Mouse (Mus musculus) embryo, embryonic 11.5 days (tissue): ENCODE measurements around the gene Abca1.

Experiments
- DNase-seq: peaks from one replicate; pipeline ENCODE4 v3.0.0-alpha.2; 2012; ENCODE audit warnings: low read depth, low spot score

Abca1 gene

GRCm38 (mm10) chr4:53009183-53009582 lies 150.5 kb downstream of the Abca1 start:
- DNase-seq, result no peak

- no peak for DNase-seq
These were observed 159.5 kb downstream of the Abca1 start for GRCm38 (mm10) chr4:53000154-53000553.

- no peak for DNase-seq
These were observed 160.2 kb downstream of the Abca1 start for GRCm38 (mm10) chr4:52999449-52999848.

GRCm38 (mm10) chr4:52989248-52989647 lies 170.4 kb downstream of the Abca1 start, which contains the start of gene Nipsnap3a:
Gene Nipsnap3a (plus strand): TSS chr4:52989272.
- DNase-seq, result no peak

- no peak for DNase-seq
These were observed 173.4 kb downstream of the Abca1 start for GRCm38 (mm10) chr4:52986266-52986665.

GRCm38 (mm10) chr4:52985216-52985615 lies 174.5 kb downstream of the Abca1 start:
- peak; percentile 7 for DNase-seq
